Mouse (Mus musculus) limb, embryonic 10.5 days (tissue): ENCODE data around the gene Kcnt1. TPM values are rescaled to one million over a fixed set of nuclear protein-coding genes. Genes with fewer than 3 reads are reported as not detected.
"Not testable (repeated sequence)": the region's sequence is repeated elsewhere in the genome, so short reads cannot be mapped to it uniquely, and the experiment has no call there.

Experiments used
- DNase-seq: peaks from one replicate; pipeline ENCODE4 v3.0.0-alpha.2; 2017; ENCODE audit warnings: low spot score
- H3K27ac ChIP-seq: fragments of 300-500 bp; sonication (generic); 2 replicates; pipeline ENCODE4 v1.5.1; 2016; ENCODE audit warnings: mild to moderate bottlenecking
- H3K27me3 ChIP-seq: fragments of 300-500 bp; sonication (generic); 2 replicates; pipeline ENCODE4 v1.6.1; 2016; ENCODE audit warnings: low read depth, mild to moderate bottlenecking; ENCODE audit not compliant: poor library complexity, severe bottlenecking
- H3K36me3 ChIP-seq: fragments of 300-500 bp; sonication (generic); 2 replicates; pipeline ENCODE4 v1.6.1; 2016; ENCODE audit warnings: mild to moderate bottlenecking, moderate library complexity
- H3K4me1 ChIP-seq: fragments of 300-500 bp; sonication (generic); 2 replicates; pipeline ENCODE4 v1.6.1; 2016
- H3K4me3 ChIP-seq: fragments of 300-500 bp; sonication (generic); 2 replicates; pipeline ENCODE4 v1.5.1; 2016; ENCODE audit warnings: mild to moderate bottlenecking, moderate library complexity
- H3K9me3 ChIP-seq: fragments of 300-500 bp; sonication (generic); replicated peaks from 2 replicates; pipeline ENCODE4 v1.6.1; 2016; ENCODE audit warnings: mild to moderate bottlenecking
- WGBS: fragments of 180-500 bp; shearing (Covaris S2); methylation state at CpG from one replicate; pipeline ENCODE4 v1.1.7; 2016; 5-methylcytosine and 5-hydroxymethylcytosine counted together
- polyA plus RNA-seq: library from polyadenylated mRNA; unstranded; fragments of >200 nt; fragmentation: Nextera tagmentation; extraction: Ambion mirVana; gene quantifications from 2 replicates; pipeline ENCODE4 v1.2.1, GENCODE M21; 2016

Gene Kcnt1
- polyA plus RNA-seq = 0.20 TPM in 1 of 2 replicates, not detected in the other

- Histone ChIP-seq H3K27me3 (peaks cover 59% of the 10 kb centered on the region), H3K27ac (no peak within 1 kb of the TSS), H3K36me3 (no peaks in the 10 kb centered on the region), H3K9me3 (no peaks in the 10 kb centered on the region), H3K4me3 (peak within 1 kb of the TSS; percentile 57), H3K4me1 (peaks cover 14% of the 10 kb centered on the region)
- DNase-seq = peak; percentile 72
- WGBS = 2% methylated on average over 50 of the region's 53 CpGs
Observed at GRCm38 (mm10) chr2:25863337-25864131, at the start of gene Kcnt1. TSS of gene Kcnt1 (plus strand) at chr2:25863734.

GRCm38 (mm10) chr2:25815748-25816147, 47.8 kb upstream of the Kcnt1 start, which contains the start of gene Glt6d1:
TSS of gene Glt6d1 (minus strand) at chr2:25815848.
- H3K36me3 ChIP-seq, H3K4me3 ChIP-seq, DNase-seq, H3K9me3 ChIP-seq, H3K27me3 ChIP-seq, H3K27ac ChIP-seq, H3K4me1 ChIP-seq: not testable (repeated sequence)
- 83% methylated on average over 1 of the region's 1 CpGs for WGBS

GRCm38 (mm10) chr2:25822806-25823205, 40.7 kb upstream of the Kcnt1 start, which contains the start of gene Lcn9:
TSS of gene Lcn9 (plus strand) at chr2:25823153.
- no peak for DNase-seq
- H3K4me1 ChIP-seq = no peaks in the 10 kb centered on the region
- no peaks in the 10 kb centered on the region for H3K36me3 ChIP-seq
- no peaks in the 10 kb centered on the region for H3K9me3 ChIP-seq
- no peaks in the 10 kb centered on the region for H3K27me3 ChIP-seq
- H3K27ac ChIP-seq = no peak within 1 kb of the TSS
- no peak within 1 kb of the TSS for H3K4me3 ChIP-seq
- 96% methylated on average over 1 of the region's 1 CpGs for WGBS

- Histone ChIP-seq H3K9me3 (no peaks in the 10 kb centered on the region), H3K4me1 (no peaks in the 10 kb centered on the region), H3K27ac (no peak overlapping the region), H3K4me3 (no peak overlapping the region), H3K27me3 (no peaks in the 10 kb centered on the region), H3K36me3 (no peaks in the 10 kb centered on the region)
- no peak for DNase-seq
- 87% methylated on average over 3 of the region's 3 CpGs for WGBS
Observed at GRCm38 (mm10) chr2:25824751-25825150, 38.8 kb upstream of the Kcnt1 start.

- 83% methylated on average over 8 of the region's 8 CpGs for WGBS
- H3K27ac ChIP-seq = no peak overlapping the region
Observed at GRCm38 (mm10) chr2:25828344-25828947, 35.1 kb upstream of the Kcnt1 start.

GRCm38 (mm10) chr2:25830786-25831185, 32.7 kb upstream of the Kcnt1 start:
- Histone ChIP-seq H3K36me3 (no peaks in the 10 kb centered on the region), H3K27ac (no peak overlapping the region), H3K4me1 (no peaks in the 10 kb centered on the region), H3K4me3 (no peak overlapping the region), H3K27me3 (no peaks in the 10 kb centered on the region), H3K9me3 (no peaks in the 10 kb centered on the region)
- no peak for DNase-seq
- 87% methylated on average over 3 of the region's 3 CpGs for WGBS

More at GRCm38 (mm10) chr2:25828344-25828947, 35.1 kb upstream of the Kcnt1 start:
- DNase-seq = no peak
- Histone ChIP-seq H3K9me3 (no peaks in the 10 kb centered on the region), H3K4me3 (no peak overlapping the region), H3K27me3 (no peaks in the 10 kb centered on the region), H3K36me3 (no peaks in the 10 kb centered on the region), H3K4me1 (no peaks in the 10 kb centered on the region)

GRCm38 (mm10) chr2:25836291-25836690, 27.2 kb upstream of the Kcnt1 start:
- DNase-seq = peak; percentile 81
- Histone ChIP-seq H3K4me3 (no peak overlapping the region), H3K4me1 (no peaks in the 10 kb centered on the region), H3K36me3 (no peaks in the 10 kb centered on the region), H3K9me3 (no peaks in the 10 kb centered on the region), H3K27me3 (no peaks in the 10 kb centered on the region), H3K27ac (no peak overlapping the region)
- WGBS = 56% methylated on average over 5 of the region's 5 CpGs

- Histone ChIP-seq H3K4me3 (no peak overlapping the region), H3K9me3 (no peaks in the 10 kb centered on the region), H3K36me3 (no peaks in the 10 kb centered on the region), H3K4me1 (no peaks in the 10 kb centered on the region), H3K27ac (no peak overlapping the region), H3K27me3 (no peaks in the 10 kb centered on the region)
- DNase-seq = no peak
- 73% methylated on average over 4 of the region's 4 CpGs for WGBS
Observed at GRCm38 (mm10) chr2:25842161-25842560, 21.4 kb upstream of the Kcnt1 start.

GRCm38 (mm10) chr2:25842758-25843157, 20.8 kb upstream of the Kcnt1 start:
- H3K27ac ChIP-seq = no peak overlapping the region
- H3K36me3 ChIP-seq = no peaks in the 10 kb centered on the region
- no peaks in the 10 kb centered on the region for H3K9me3 ChIP-seq
- no peaks in the 10 kb centered on the region for H3K27me3 ChIP-seq
- WGBS = 93% methylated on average over 1 of the region's 1 CpGs
- no peaks in the 10 kb centered on the region for H3K4me1 ChIP-seq
- DNase-seq = no peak
- H3K4me3 ChIP-seq = no peak overlapping the region

- WGBS = 88% methylated on average over 3 of the region's 3 CpGs
- no peaks in the 10 kb centered on the region for H3K4me1 ChIP-seq
- H3K36me3 ChIP-seq = no peaks in the 10 kb centered on the region
- H3K9me3 ChIP-seq = no peaks in the 10 kb centered on the region
- H3K27me3 ChIP-seq = no peaks in the 10 kb centered on the region
- H3K4me3 ChIP-seq = no peak overlapping the region
- no peak for DNase-seq
- H3K27ac ChIP-seq = no peak overlapping the region
Observed at GRCm38 (mm10) chr2:25844097-25844496, 19.4 kb upstream of the Kcnt1 start.

GRCm38 (mm10) chr2:25846516-25846915, 17.0 kb upstream of the Kcnt1 start:
- Histone ChIP-seq H3K27me3 (no peaks in the 10 kb centered on the region), H3K36me3 (no peaks in the 10 kb centered on the region), H3K4me1 (no peaks in the 10 kb centered on the region), H3K4me3 (no peak overlapping the region), H3K27ac (no peak overlapping the region), H3K9me3 (no peaks in the 10 kb centered on the region)
- WGBS = 87% methylated on average over 8 of the region's 8 CpGs
- DNase-seq = no peak

- Histone ChIP-seq H3K4me3 (no peak within 1 kb of the TSS), H3K9me3 (no peaks in the 10 kb centered on the region), H3K4me1 (no peaks in the 10 kb centered on the region), H3K27me3 (no peaks in the 10 kb centered on the region), H3K36me3 (no peaks in the 10 kb centered on the region), H3K27ac (no peak within 1 kb of the TSS)
- WGBS = 85% methylated on average over 16 of the region's 16 CpGs
- no peak for DNase-seq
Observed at GRCm38 (mm10) chr2:25847226-25847625, 16.3 kb upstream of the Kcnt1 start, which contains the start of gene Sohlh1. TSS of gene Sohlh1 (minus strand) at chr2:25847248.

GRCm38 (mm10) chr2:25850330-25850729, 13.2 kb upstream of the Kcnt1 start:
- Histone ChIP-seq H3K9me3 (no peaks in the 10 kb centered on the region), H3K27me3 (no peaks in the 10 kb centered on the region), H3K36me3 (no peaks in the 10 kb centered on the region), H3K27ac (no peak overlapping the region), H3K4me1 (no peaks in the 10 kb centered on the region), H3K4me3 (no peak overlapping the region)
- DNase-seq = peak; percentile 77
- 21% methylated on average over 4 of the region's 4 CpGs for WGBS
